Mouse (Mus musculus) neural tube, embryonic 10.5 days (tissue): ENCODE measurements around the gene Zfp592.
A peak's percentile ranks its signal among the peaks of the same experiment; 100 is the strongest.

Source experiments
- DNase-seq: peaks from one replicate; pipeline ENCODE4 v3.0.0-alpha.2; 2017; ENCODE audit warnings: low spot score; ENCODE audit errors: extremely low spot score

The Zfp592 gene

GRCm38 (mm10) chr7:81057901-81058711 is 64.6 kb downstream of the Zfp592 start:
- DNase-seq, result peak; percentile 32

- DNase-seq, result no peak
Measured at GRCm38 (mm10) chr7:81058712-81059154, 65.3 kb downstream of the Zfp592 start.

GRCm38 (mm10) chr7:81059388-81059787 is 65.9 kb downstream of the Zfp592 start:
- no peak for DNase-seq

GRCm38 (mm10) chr7:81060908-81061307 is 67.4 kb downstream of the Zfp592 start:
- no peak for DNase-seq

GRCm38 (mm10) chr7:81061936-81062335 is 68.5 kb downstream of the Zfp592 start:
- no peak for DNase-seq

- DNase-seq, result no peak
Measured at GRCm38 (mm10) chr7:81063332-81063731, 69.9 kb downstream of the Zfp592 start.

- no peak for DNase-seq
Measured at GRCm38 (mm10) chr7:81066714-81067113, 73.2 kb downstream of the Zfp592 start.

- no peak for DNase-seq
Measured at GRCm38 (mm10) chr7:81072463-81072862, 79.0 kb downstream of the Zfp592 start.

GRCm38 (mm10) chr7:81073273-81073672 is 79.8 kb downstream of the Zfp592 start:
- no peak for DNase-seq

- DNase-seq, result peak; percentile 43
Measured at GRCm38 (mm10) chr7:81074546-81074945, 81.1 kb downstream of the Zfp592 start.

- DNase-seq, result no peak
Measured at GRCm38 (mm10) chr7:81075299-81075698, 81.8 kb downstream of the Zfp592 start.

- no peak for DNase-seq
Measured at GRCm38 (mm10) chr7:81075732-81076131, 82.3 kb downstream of the Zfp592 start.

- no peak for DNase-seq
Measured at GRCm38 (mm10) chr7:81077009-81077408, 83.5 kb downstream of the Zfp592 start.

- no peak for DNase-seq
Measured at GRCm38 (mm10) chr7:81078740-81079139, 85.3 kb downstream of the Zfp592 start.

GRCm38 (mm10) chr7:81093420-81093965 is 100.0 kb downstream of the Zfp592 start:
- no peak for DNase-seq

- DNase-seq, result no peak
Measured at GRCm38 (mm10) chr7:81094104-81094757, 100.8 kb downstream of the Zfp592 start.
